Mouse (Mus musculus) CH12.LX (cell line): Measurements from ENCODE around the gene Wnt1. TPM values are rescaled to one million over a fixed set of nuclear protein-coding genes. Genes with fewer than 3 reads are reported as not detected.
A peak's percentile ranks its signal among the peaks of the same experiment; 100 is the strongest.

ENCODE experiments used
- DNase-seq: peaks from one replicate; pipeline ENCODE4 v3.0.0-alpha.2; 2013; ENCODE audit errors: extremely low read depth
- H3K27ac ChIP-seq: 2 replicates; pipeline ENCODE4 v1.5.1; 2012; ENCODE audit warnings: low read depth, mild to moderate bottlenecking, control low read depth, moderate library complexity; ENCODE audit not compliant: insufficient read depth
- H3K27me3 ChIP-seq: replicated peaks from 2 replicates; pipeline ENCODE3; 2012; ENCODE audit warnings: inconsistent platforms
- H3K36me3 ChIP-seq, 2 experiments: replicated peaks in 1 of 2; 2 replicates each; pipeline versions ENCODE3 to v1.6.1; 2012; ENCODE audit warnings: inconsistent platforms in 1 of 2, low read length in 1 of 2, mild to moderate bottlenecking in 1 of 2, mixed read lengths in 1 of 2, moderate library complexity in 1 of 2; ENCODE audit not compliant: control insufficient read depth in 1 of 2, insufficient read depth in 1 of 2
- H3K4me1 ChIP-seq, 2 experiments: 2 replicates each; pipeline ENCODE4 v1.6.1; 2012; ENCODE audit warnings: inconsistent platforms in 1 of 2, moderate library complexity in 1 of 2; ENCODE audit not compliant: insufficient read depth in 2 of 2, control insufficient read depth in 1 of 2
- H3K4me2 ChIP-seq: 2 replicates; pipeline ENCODE4 v1.6.1; 2012; ENCODE audit warnings: low read depth, mild to moderate bottlenecking, control low read depth; ENCODE audit not compliant: poor library complexity, insufficient read depth, severe bottlenecking
- H3K4me3 ChIP-seq, 3 experiments: fragments of 150-350 bp in 1 of 3; sonication (generic) in 1 of 3; replicated peaks in 1 of 3; 2 replicates each; pipeline versions ENCODE3 to v1.5.1; 2011 to 2012; ENCODE audit warnings: low read depth in 2 of 3, low read length in 2 of 3, mild to moderate bottlenecking in 2 of 3, moderate library complexity in 2 of 3, control low read depth in 1 of 3, improper control_type of control experiment in 1 of 3, inconsistent platforms in 1 of 3, mixed read lengths in 1 of 3; ENCODE audit not compliant: poor library complexity in 1 of 3
- H3K79me2 ChIP-seq: replicated peaks from 2 replicates; pipeline ENCODE4 v1.6.1; 2012; ENCODE audit warnings: mild to moderate bottlenecking, moderate library complexity; ENCODE audit not compliant: control insufficient read depth, poor library complexity, insufficient read depth, severe bottlenecking; ENCODE audit errors: extremely low read depth
- H3K9ac ChIP-seq: 2 replicates; pipeline ENCODE4 v1.6.1; 2012; ENCODE audit warnings: low read depth, mild to moderate bottlenecking, control low read depth, moderate library complexity; ENCODE audit not compliant: insufficient read depth
- H3K9me3 ChIP-seq: replicated peaks from 2 replicates; pipeline ENCODE3; 2012; ENCODE audit warnings: low read length, inconsistent platforms, mixed read lengths
- BHLHE40 ChIP-seq: IDR thresholded peaks from 2 replicates; pipeline ENCODE4 v1.6.1; 2011; ENCODE audit warnings: mild to moderate bottlenecking, low read depth, low read length, improper control_type of control experiment
- CHD1 ChIP-seq: IDR thresholded peaks from 2 replicates; pipeline ENCODE4 v1.6.1; 2012; ENCODE audit warnings: low read depth, low read length, improper control_type of control experiment, inconsistent platforms
- CHD2 ChIP-seq: IDR thresholded peaks from 2 replicates; pipeline ENCODE4 v1.6.1; 2011; ENCODE audit warnings: low read length, improper control_type of control experiment
- CTCF ChIP-seq, 2 experiments: IDR thresholded peaks in 1 of 2; conservative IDR thresholded peaks in 1 of 2; 2 replicates each; pipeline ENCODE4 v1.5.1; 2011 to 2012; ENCODE audit warnings: low read depth in 2 of 2, low read length in 2 of 2, improper control_type of control experiment in 1 of 2, inconsistent platforms in 1 of 2, mild to moderate bottlenecking in 1 of 2, moderate library complexity in 1 of 2
- E2F4 ChIP-seq: IDR thresholded peaks from 2 replicates; pipeline ENCODE4 v1.6.1; 2011; ENCODE audit warnings: low read depth, low read length, improper control_type of control experiment; ENCODE audit not compliant: insufficient replicate concordance
- ELF1 ChIP-seq: IDR thresholded peaks from 2 replicates; pipeline ENCODE4 v1.6.1; 2014; ENCODE audit warnings: low read depth, mild to moderate bottlenecking, inconsistent platforms, low read length, improper control_type of control experiment
- ETS1 ChIP-seq: conservative IDR thresholded peaks from 2 replicates; pipeline ENCODE4 v1.6.1; 2012; ENCODE audit warnings: low read depth, mild to moderate bottlenecking, inconsistent platforms, low read length, improper control_type of control experiment, moderate library complexity
- GABPA ChIP-seq: IDR thresholded peaks from 2 replicates; pipeline ENCODE4 v1.6.1; 2012; ENCODE audit warnings: low read depth, low read length, improper control_type of control experiment, inconsistent platforms; ENCODE audit not compliant: insufficient replicate concordance
- HCFC1 ChIP-seq: IDR thresholded peaks from 2 replicates; pipeline ENCODE4 v1.6.1; 2012; ENCODE audit warnings: low read depth, mild to moderate bottlenecking, inconsistent platforms, low read length, improper control_type of control experiment
- IRF4 ChIP-seq: IDR thresholded peaks from 2 replicates; pipeline ENCODE4 v1.6.1; 2014; ENCODE audit warnings: low read depth, mild to moderate bottlenecking, inconsistent platforms, low read length, improper control_type of control experiment
- JUN ChIP-seq: IDR thresholded peaks from 2 replicates; pipeline ENCODE4 v1.6.1; 2011; ENCODE audit warnings: low read depth, mild to moderate bottlenecking, low read length, improper control_type of control experiment, moderate library complexity; ENCODE audit not compliant: insufficient read depth
- KAT2A ChIP-seq: IDR thresholded peaks from 2 replicates; pipeline ENCODE4 v1.6.1; 2012; ENCODE audit warnings: low read length, improper control_type of control experiment, inconsistent platforms; ENCODE audit not compliant: insufficient replicate concordance
- MAFK ChIP-seq: IDR thresholded peaks from 2 replicates; pipeline ENCODE4 v1.6.1; 2011; ENCODE audit warnings: low read length, improper control_type of control experiment; ENCODE audit not compliant: insufficient replicate concordance
- MAX ChIP-seq: IDR thresholded peaks from 2 replicates; pipeline ENCODE4 v1.6.1; 2011; ENCODE audit warnings: low read length, improper control_type of control experiment
- MAZ ChIP-seq: IDR thresholded peaks from 2 replicates; pipeline ENCODE4 v1.6.1; 2012; ENCODE audit warnings: low read depth, mild to moderate bottlenecking, inconsistent platforms, low read length, improper control_type of control experiment, moderate library complexity
- MEF2A ChIP-seq: IDR thresholded peaks from 2 replicates; pipeline ENCODE4 v1.6.1; 2014; ENCODE audit warnings: low read depth, mild to moderate bottlenecking, inconsistent platforms, low read length, improper control_type of control experiment, borderline replicate concordance
- MXI1 ChIP-seq: IDR thresholded peaks from 2 replicates; pipeline ENCODE4 v1.6.1; 2011; ENCODE audit warnings: mild to moderate bottlenecking, low read depth, low read length, improper control_type of control experiment
- MYC ChIP-seq: IDR thresholded peaks from 2 replicates; pipeline ENCODE4 v1.6.1; 2011; ENCODE audit warnings: low read depth, mild to moderate bottlenecking, improper control_type of control experiment, low read length
- NELFE ChIP-seq: IDR thresholded peaks from 2 replicates; pipeline ENCODE4 v1.6.1; 2011; ENCODE audit warnings: low read depth, low read length, improper control_type of control experiment
- NRF1 ChIP-seq: IDR thresholded peaks from 2 replicates; pipeline ENCODE4 v1.6.1; 2014; ENCODE audit warnings: low read depth, mild to moderate bottlenecking, inconsistent platforms, low read length, improper control_type of control experiment, moderate library complexity
- PAX5 ChIP-seq: IDR thresholded peaks from 2 replicates; pipeline ENCODE4 v1.6.1; 2012; ENCODE audit warnings: low read length, inconsistent platforms, mixed read lengths
- POLR2A ChIP-seq: IDR thresholded peaks from 2 replicates; pipeline ENCODE4 v1.6.1; 2011; ENCODE audit warnings: low read depth, mild to moderate bottlenecking, improper control_type of control experiment, low read length
- POLR2AphosphoS2 ChIP-seq: IDR thresholded peaks from 2 replicates; pipeline ENCODE4 v1.6.1; 2011; ENCODE audit warnings: low read depth, low read length, improper control_type of control experiment
- RAD21 ChIP-seq: IDR thresholded peaks from 2 replicates; pipeline ENCODE4 v1.6.1; 2011; ENCODE audit warnings: low read depth, mild to moderate bottlenecking, low read length, improper control_type of control experiment, moderate library complexity
- RCOR1 ChIP-seq: conservative IDR thresholded peaks from 2 replicates; pipeline ENCODE4 v1.6.1; 2012; ENCODE audit warnings: low read depth, mild to moderate bottlenecking, inconsistent platforms, low read length, improper control_type of control experiment
- SIN3A ChIP-seq: IDR thresholded peaks from 2 replicates; pipeline ENCODE4 v1.6.1; 2012; ENCODE audit warnings: low read length, improper control_type of control experiment, inconsistent platforms
- SMC3 ChIP-seq: IDR thresholded peaks from 2 replicates; pipeline ENCODE4 v1.6.1; 2011; ENCODE audit warnings: low read depth, low read length, improper control_type of control experiment
- TBP ChIP-seq: conservative IDR thresholded peaks from 2 replicates; pipeline ENCODE4 v1.6.1; 2011; ENCODE audit warnings: low read depth, low read length, improper control_type of control experiment
- UBTF ChIP-seq: IDR thresholded peaks from 2 replicates; pipeline ENCODE4 v1.6.1; 2012; ENCODE audit warnings: low read depth, mild to moderate bottlenecking, inconsistent platforms, low read length, improper control_type of control experiment, moderate library complexity
- USF1 ChIP-seq: IDR thresholded peaks from 2 replicates; pipeline ENCODE4 v1.6.1; 2014; ENCODE audit warnings: low read depth, mild to moderate bottlenecking, inconsistent platforms, low read length, improper control_type of control experiment
- ZKSCAN1 ChIP-seq: IDR thresholded peaks from 2 replicates; pipeline ENCODE4 v1.6.1; 2012; ENCODE audit warnings: low read depth, inconsistent platforms, low read length, improper control_type of control experiment, borderline replicate concordance
- ZMIZ1 ChIP-seq: IDR thresholded peaks from 2 replicates; pipeline ENCODE4 v1.6.1; 2012; ENCODE audit warnings: low read depth, mild to moderate bottlenecking, inconsistent platforms, low read length, improper control_type of control experiment
- ZNF384 ChIP-seq: IDR thresholded peaks from 2 replicates; pipeline ENCODE4 v1.6.1; 2012; ENCODE audit warnings: low read depth, low read length, improper control_type of control experiment, inconsistent platforms
- dilution Hi-C: fragments of 300-500 bp; cut with MboI; formaldehyde crosslinking; loops from 2 replicates; pipeline ENCODE4 v1.14.3; 2020; ENCODE audit warnings: low sequenced_read_pairs; ENCODE audit not compliant: extremely low pct_unique_long_range_greater_than_20kb, extremely low pct_ligation_motif_present
- in situ Hi-C: fragments of 300-500 bp; cut with MboI; formaldehyde crosslinking; loops from 3 replicates; pipeline ENCODE4 v1.14.3; 2019; ENCODE audit warnings: low sequenced_read_pairs, low pct_ligation_motif_present, low pct_unique_long_range_greater_than_20kb, mixed read lengths
- polyA plus RNA-seq: library from polyadenylated mRNA; unstranded; fragments of >175 nt; gene quantifications from 2 replicates; pipeline ENCODE4 v1.2.1, GENCODE M21; 2012; ENCODE audit warnings: low read depth; ENCODE audit not compliant: insufficient read length
- total RNA-seq, 2 experiments: library from RNA; depleted of rRNA; stranded (reverse); fragments of 300-350 nt in 1 of 2; fragments of >200 nt in 1 of 2; gene quantifications; 2 replicates each; pipeline ENCODE4 v1.2.3; 2012 to 2014

Wnt1 gene
- total and polyA plus RNA-seq, 3 experiments: not detected

- in situ Hi-C loops: loop anchor here (5.0 kb wide), 1 partner anchor 36 kb away; no protein-coding TSS in a partner anchor
- peaks cover 5 to 28% of the 10 kb centered on the region in 2 experiments; a peak in 3 of 4 replicates for H3K4me1 ChIP-seq
- peaks cover 33 to 60% of the 10 kb centered on the region in 2 experiments for H3K36me3 ChIP-seq
These were observed 41.4 kb downstream of the Wnt1 start, which contains the start of gene Prkag1 for GRCm38 (mm10) chr15:98830736-98831683. Gene Prkag1 (minus strand): TSS chr15:98831521.

GRCm38 (mm10) chr15:98831684-98832035 lies 42.0 kb downstream of the Wnt1 start:
- H3K36me3 ChIP-seq: peaks cover 38 to 63% of the 10 kb centered on the region in 2 experiments
- dilution Hi-C loops: no loop called here
- no peaks in the 10 kb centered on the region for H3K27me3 ChIP-seq
- TF ChIP-seq POLR2AphosphoS2 (peak; percentile 37; the same call in 1 of the 2 replicates), ZNF384 (no peak; the same call in 1 of the 2 replicates)
- H3K4me1 ChIP-seq: peaks cover 5 to 28% of the 10 kb centered on the region in 2 experiments; a peak in 3 of 4 replicates
- H3K4me3 ChIP-seq: peak overlapping the region; percentile 60 to 71 (median 64)
- DNase-seq: no peak
- H3K4me2 ChIP-seq: peak overlapping the region; percentile 96
- in situ Hi-C loops: loop anchor here (5.0 kb wide), 1 partner anchor 36 kb away; no protein-coding TSS in a partner anchor
- H3K9me3 ChIP-seq: no peaks in the 10 kb centered on the region
- peaks cover 8% of the 10 kb centered on the region; the same call in 1 of the 2 replicates for H3K79me2 ChIP-seq
- peak overlapping the region; percentile 71 for H3K9ac ChIP-seq
- peak overlapping the region; percentile 78 for H3K27ac ChIP-seq

More at GRCm38 (mm10) chr15:98830736-98831683, 41.4 kb downstream of the Wnt1 start, which contains the start of gene Prkag1:
- H3K79me2 ChIP-seq: peaks cover 8% of the 10 kb centered on the region; the same call in 1 of the 2 replicates
- H3K27me3 ChIP-seq: no peaks in the 10 kb centered on the region
- peak within 1 kb of the TSS; percentile 78 for H3K27ac ChIP-seq
- peak within 1 kb of the TSS; percentile 96 for H3K4me2 ChIP-seq
- H3K9me3 ChIP-seq: no peaks in the 10 kb centered on the region
- TF ChIP-seq RAD21 (no peak), MXI1 (no peak), SMC3 (no peak), MAX (no peak), JUN (no peak), CHD2 (no peak), MAZ (no peak), ZMIZ1 (no peak), ZNF384 (peak; percentile 63), HCFC1 (peak; percentile 87), UBTF (peak; percentile 61), RCOR1 (no peak), USF1 (no peak), KAT2A (no peak), MAFK (no peak), SIN3A (no peak; the same call in none of the 2 replicates), ETS1 (no peak), BHLHE40 (no peak), E2F4 (no peak), TBP (peak; percentile 76), ZKSCAN1 (no peak), ELF1 (peak; percentile 97), IRF4 (no peak), MEF2A (no peak), POLR2AphosphoS2 (peak; percentile 97), POLR2A (peak; percentile 77), GABPA (no peak), NELFE (no peak), CHD1 (no peak), PAX5 (no peak), CTCF (conservative IDR thresholded peaks at IDR 0.05 in 1 of 2, IDR thresholded peaks at IDR 0.05 in 1 of 2; ENCODE audit: low read depth in 2 of 2, low read length in 2 of 2) (peak in 1 of 2 experiments; percentile 73; a peak in 2 of 4 replicates), MYC (no peak), NRF1 (no peak; the same call in 1 of the 2 replicates)
- peak; percentile 97 for DNase-seq
- dilution Hi-C loops: no loop called here
- peak within 1 kb of the TSS; percentile 64 to 94 (median 71) for H3K4me3 ChIP-seq
- peak within 1 kb of the TSS; percentile 81 for H3K9ac ChIP-seq
